Mouse (Mus musculus) hindlimb bud, embryonic 11.5 days (tissue): ENCODE results near the gene Zfp54.
"Not testable (repeated sequence)": the region's sequence is repeated elsewhere in the genome, so short reads cannot be mapped to it uniquely, and the experiment has no call there.

Experiments
- DNase-seq: peaks from one replicate; pipeline ENCODE4 v3.0.0-alpha.2; 2012; ENCODE audit warnings: low read depth, low spot score; ENCODE audit errors: extremely low spot score

Zfp54 gene

GRCm38 (mm10) chr17:21422664-21423599, at the start of gene Zfp54:
Zfp54 (plus strand) TSS chr17:21423227.
- peak; percentile 54 for DNase-seq

- no peak for DNase-seq
Measured at GRCm38 (mm10) chr17:21375311-21375710, 47.7 kb upstream of the Zfp54 start.

GRCm38 (mm10) chr17:21383391-21384056, 39.5 kb upstream of the Zfp54 start, which contains the start of gene Zfp677:
Zfp677 (plus strand) TSS chr17:21383748.
- DNase-seq = peak; percentile 22

- no peak for DNase-seq
Measured at GRCm38 (mm10) chr17:21384057-21384411, 39.0 kb upstream of the Zfp54 start.

GRCm38 (mm10) chr17:21438806-21439400, 15.9 kb downstream of the Zfp54 start:
- DNase-seq = not testable (repeated sequence)

GRCm38 (mm10) chr17:21449669-21450068, 26.6 kb downstream of the Zfp54 start:
- peak; percentile 77 for DNase-seq

GRCm38 (mm10) chr17:21450138-21450704, 27.2 kb downstream of the Zfp54 start, which contains the start of gene Zfp51:
Zfp51 (plus strand) TSS chr17:21450374.
- DNase-seq = peak; percentile 77

GRCm38 (mm10) chr17:21463550-21463949, 40.5 kb downstream of the Zfp54 start:
- DNase-seq = no peak

- DNase-seq = no peak
Measured at GRCm38 (mm10) chr17:21472032-21472652, 49.1 kb downstream of the Zfp54 start.

GRCm38 (mm10) chr17:21472653-21473307, 49.8 kb downstream of the Zfp54 start:
- no peak for DNase-seq

- peak; percentile 71 for DNase-seq
Measured at GRCm38 (mm10) chr17:21473362-21474190, 50.5 kb downstream of the Zfp54 start.

- not testable (repeated sequence) for DNase-seq
Measured at GRCm38 (mm10) chr17:21474729-21475128, 51.7 kb downstream of the Zfp54 start.

- not testable (repeated sequence) for DNase-seq
Measured at GRCm38 (mm10) chr17:21475290-21475689, 52.3 kb downstream of the Zfp54 start.

GRCm38 (mm10) chr17:21476351-21476750, 53.3 kb downstream of the Zfp54 start:
- DNase-seq = not testable (repeated sequence)

GRCm38 (mm10) chr17:21478103-21478777, 55.2 kb downstream of the Zfp54 start:
- not testable (repeated sequence) for DNase-seq
